Mouse (Mus musculus) hindbrain, embryonic 14.5 days (tissue): ENCODE data around the gene Hormad2. TPM values are rescaled to one million over a fixed set of nuclear protein-coding genes. Genes with fewer than 3 reads are reported as not detected.

Source experiments
- ATAC-seq: fragments of 200-750 bp; cut with Nextera tagmentation; 2 replicates; pipeline ENCODE4 v1.8.0; 2017; ENCODE audit warnings: moderate number of reproducible peaks, mild to moderate bottlenecking, moderate TSS enrichment, moderate library complexity; ENCODE audit not compliant: low FRiP score
- DNase-seq: peaks from one replicate; pipeline ENCODE4 v3.0.0-alpha.2; 2015; ENCODE audit warnings: low spot score
- H3K27ac ChIP-seq: fragments of 300-500 bp; sonication (generic); 2 replicates; pipeline ENCODE4 v1.5.1; 2014; ENCODE audit warnings: mild to moderate bottlenecking, moderate library complexity
- H3K27me3 ChIP-seq: fragments of 300-500 bp; sonication (generic); 2 replicates; pipeline ENCODE4 v1.6.1; 2014; ENCODE audit warnings: mild to moderate bottlenecking, low read length, mixed read lengths; ENCODE audit not compliant: control insufficient read depth, insufficient read depth
- H3K36me3 ChIP-seq: fragments of 300-500 bp; sonication (generic); replicated peaks from 2 replicates; pipeline ENCODE4 v1.6.1; 2014; ENCODE audit not compliant: control insufficient read depth, insufficient read depth
- H3K4me1 ChIP-seq: fragments of 300-500 bp; sonication (generic); replicated peaks from 2 replicates; pipeline ENCODE4 v1.6.1; 2014; ENCODE audit warnings: antibody characterized with exemption, low read length, mixed read lengths; ENCODE audit not compliant: control insufficient read depth, insufficient read depth
- H3K4me2 ChIP-seq: fragments of 300-500 bp; sonication (generic); replicated peaks from 2 replicates; pipeline ENCODE4 v1.6.1; 2014; ENCODE audit warnings: mild to moderate bottlenecking, moderate library complexity
- H3K4me3 ChIP-seq: fragments of 300-500 bp; sonication (generic); replicated peaks from 2 replicates; pipeline ENCODE4 v1.5.1; 2014; ENCODE audit warnings: mild to moderate bottlenecking, low read length
- H3K9ac ChIP-seq: fragments of 300-500 bp; sonication (generic); 2 replicates; pipeline ENCODE4 v1.6.1; 2014
- H3K9me3 ChIP-seq: fragments of 300-500 bp; sonication (generic); 2 replicates; pipeline ENCODE4 v1.6.1; 2016; ENCODE audit warnings: low read length; ENCODE audit not compliant: control insufficient read depth
- WGBS: fragments of 180-500 bp; shearing (Covaris S2); extraction: QIAGEN DNeasy Blood & Tissue Kit; methylation state at CpG from one replicate; pipeline ENCODE4 v1.1.7; 2014; 5-methylcytosine and 5-hydroxymethylcytosine counted together
- polyA plus RNA-seq: library from polyadenylated mRNA; unstranded; fragments of >200 nt; fragmentation: Nextera tagmentation; extraction: Ambion mirVana; gene quantifications from 2 replicates; pipeline ENCODE4 v1.2.1, GENCODE M21; 2014

Gene Hormad2
- polyA plus RNA-seq, 1 experiment from 2014 or later = 0.24 TPM

- Histone ChIP-seq H3K9ac (no peak overlapping the region), H3K4me2 (no peak overlapping the region), H3K4me1 (no peaks in the 10 kb centered on the region), H3K27ac (no peak overlapping the region), H3K36me3 (no peaks in the 10 kb centered on the region), H3K27me3 (no peaks in the 10 kb centered on the region), H3K4me3 (no peak overlapping the region), H3K9me3 (no peaks in the 10 kb centered on the region)
- no peak for ATAC-seq
- DNase-seq = no peak
- 59% methylated on average over 9 of the region's 9 CpGs for WGBS
Observed at GRCm38 (mm10) chr11:4303033-4303432, 137.9 kb downstream of the Hormad2 start.

- Histone ChIP-seq H3K27ac (no peak overlapping the region), H3K36me3 (no peaks in the 10 kb centered on the region), H3K4me2 (no peak overlapping the region), H3K9me3 (no peaks in the 10 kb centered on the region), H3K4me1 (no peaks in the 10 kb centered on the region), H3K4me3 (no peak overlapping the region), H3K9ac (no peak overlapping the region), H3K27me3 (no peaks in the 10 kb centered on the region)
- no peak for DNase-seq
- 47% methylated on average over 5 of the region's 5 CpGs for WGBS
- ATAC-seq = no peak
Observed at GRCm38 (mm10) chr11:4302363-4302913, 138.5 kb downstream of the Hormad2 start.

DNA sequence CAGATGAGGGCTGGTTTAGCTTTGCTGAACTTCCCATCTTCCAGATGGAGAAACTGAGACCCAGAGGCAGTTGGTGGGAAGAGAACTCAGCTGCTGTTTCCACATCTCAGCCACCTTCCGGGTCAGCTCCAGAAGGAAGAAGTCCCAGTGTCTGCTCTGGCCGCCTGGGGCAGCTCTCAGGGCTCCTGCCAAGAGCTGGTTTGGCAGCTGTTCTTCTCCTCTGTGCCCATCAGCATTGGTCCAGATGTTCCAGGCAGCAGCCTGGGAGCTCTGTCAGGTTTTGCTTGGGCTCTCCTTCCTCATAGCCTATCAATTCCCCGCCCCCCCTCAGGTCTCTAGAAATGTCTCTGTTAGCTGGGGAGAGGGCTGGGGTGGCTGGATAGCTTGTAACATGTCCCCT is 140.2 kb downstream of the Hormad2 start:
- Histone ChIP-seq H3K9me3 (no peaks in the 10 kb centered on the region), H3K4me2 (no peak overlapping the region), H3K4me3 (no peak overlapping the region), H3K9ac (no peak overlapping the region), H3K36me3 (no peaks in the 10 kb centered on the region), H3K27ac (no peak overlapping the region), H3K27me3 (no peaks in the 10 kb centered on the region), H3K4me1 (no peaks in the 10 kb centered on the region)
- WGBS = 79% methylated on average over 3 of the region's 3 CpGs
- ATAC-seq = no peak
- no peak for DNase-seq

DNA sequence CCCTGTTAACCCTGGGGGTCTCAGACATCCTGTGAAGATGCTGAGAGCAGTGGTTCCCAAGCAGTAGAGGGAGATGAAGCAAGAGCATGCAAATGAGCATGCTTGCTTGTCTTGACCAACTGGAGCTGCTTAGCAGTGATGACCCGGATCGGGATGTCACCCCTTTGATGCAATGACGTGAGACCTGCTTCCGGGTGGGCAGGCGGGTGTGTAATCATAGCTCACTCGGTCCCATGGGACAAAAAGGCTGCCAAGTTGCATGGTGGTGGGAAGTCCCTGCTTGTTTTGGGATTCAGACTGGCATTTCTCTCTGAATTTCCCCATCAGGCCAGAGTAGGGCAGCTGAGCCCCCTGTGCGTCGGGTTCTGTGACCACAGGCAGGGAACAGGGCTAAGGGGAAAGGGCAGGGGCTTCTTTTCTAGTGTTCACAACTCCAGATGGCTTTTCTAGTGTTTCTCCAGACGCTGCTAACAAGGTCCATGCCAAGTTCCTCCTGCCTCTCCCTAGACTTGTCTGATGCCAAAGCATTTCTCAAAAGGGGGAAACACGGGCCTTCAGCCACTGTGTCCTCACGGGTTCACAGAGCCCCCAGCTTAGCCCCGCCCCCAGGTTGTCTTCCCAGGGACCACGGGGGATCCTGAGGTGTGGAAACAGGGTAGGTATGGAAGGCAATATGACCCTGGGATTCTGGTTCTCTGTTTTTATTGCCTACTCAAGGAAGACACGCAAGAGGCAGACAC is 141.0 kb downstream of the Hormad2 start:
- H3K4me1 ChIP-seq = peaks cover 3% of the 10 kb centered on the region; the same call in 1 of the 2 replicates
- H3K27me3 ChIP-seq = no peaks in the 10 kb centered on the region
- no peak for ATAC-seq
- WGBS = 73% methylated on average over 14 of the region's 14 CpGs
- DNase-seq = no peak
- no peak overlapping the region for H3K9ac ChIP-seq
- H3K9me3 ChIP-seq = no peaks in the 10 kb centered on the region
- no peak overlapping the region for H3K4me2 ChIP-seq
- H3K4me3 ChIP-seq = no peak overlapping the region
- H3K27ac ChIP-seq = no peak overlapping the region
- no peaks in the 10 kb centered on the region for H3K36me3 ChIP-seq

GRCm38 (mm10) chr11:4299191-4299590 is 141.7 kb downstream of the Hormad2 start:
- no peaks in the 10 kb centered on the region for H3K36me3 ChIP-seq
- no peak overlapping the region for H3K9ac ChIP-seq
- H3K27me3 ChIP-seq = no peaks in the 10 kb centered on the region
- DNase-seq (no peak), ATAC-seq (no peak)
- H3K9me3 ChIP-seq = no peaks in the 10 kb centered on the region
- 60% methylated on average over 12 of the region's 12 CpGs for WGBS
- H3K27ac ChIP-seq = no peak overlapping the region
- no peak overlapping the region for H3K4me3 ChIP-seq
- peaks cover 7% of the 10 kb centered on the region; the same call in 1 of the 2 replicates for H3K4me1 ChIP-seq
- no peak overlapping the region for H3K4me2 ChIP-seq

DNA sequence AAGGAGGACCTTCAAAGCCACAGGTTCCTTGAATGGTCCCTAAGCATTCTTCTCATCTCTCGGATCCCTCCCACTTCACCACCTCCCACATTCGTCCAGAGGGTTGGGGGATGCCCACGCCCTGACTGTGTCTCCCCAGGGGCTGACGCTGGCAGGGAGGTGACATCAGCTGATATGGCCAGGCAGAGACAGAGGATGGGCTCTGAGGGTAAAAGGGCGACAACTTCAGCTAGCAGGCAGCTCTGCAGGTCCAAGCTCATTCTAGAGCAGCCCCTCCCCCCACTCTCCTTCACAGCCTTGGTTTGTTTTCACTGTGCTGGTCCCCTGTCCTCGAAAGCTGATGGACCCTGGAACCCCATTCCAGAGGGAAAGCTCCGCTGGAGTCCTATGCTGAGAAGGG is 142.3 kb downstream of the Hormad2 start:
- Histone ChIP-seq H3K4me2 (no peak overlapping the region), H3K9me3 (no peaks in the 10 kb centered on the region), H3K9ac (no peak overlapping the region), H3K27me3 (no peaks in the 10 kb centered on the region), H3K4me3 (no peak overlapping the region), H3K27ac (no peak overlapping the region), H3K36me3 (no peaks in the 10 kb centered on the region), H3K4me1 (peaks cover 7% of the 10 kb centered on the region; the same call in 1 of the 2 replicates)
- no peak for DNase-seq
- ATAC-seq = no peak
- WGBS = 46% methylated on average over 7 of the region's 7 CpGs

DNA sequence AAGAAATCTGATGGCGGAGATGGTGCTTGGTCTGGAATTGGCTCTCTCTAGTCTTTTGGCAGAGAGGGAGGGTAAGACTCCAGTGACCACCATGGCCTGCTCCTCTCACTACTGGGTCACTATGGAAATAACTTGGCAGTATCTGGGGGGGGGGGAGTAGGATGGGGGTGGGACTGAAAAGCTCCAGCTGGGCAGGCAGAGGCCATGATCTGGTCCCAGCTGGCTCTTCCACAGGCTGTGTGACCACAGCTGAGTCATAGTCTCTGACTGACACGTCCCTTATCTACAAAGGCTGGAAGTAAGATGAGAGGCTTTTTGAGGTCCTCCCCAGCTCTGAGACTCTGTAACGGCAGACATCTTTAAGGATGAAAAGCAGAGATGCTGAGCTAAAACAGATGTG is 143.2 kb downstream of the Hormad2 start:
- Histone ChIP-seq H3K27me3 (no peaks in the 10 kb centered on the region), H3K9me3 (no peaks in the 10 kb centered on the region), H3K4me3 (no peak overlapping the region), H3K36me3 (no peaks in the 10 kb centered on the region), H3K4me2 (no peak overlapping the region), H3K4me1 (peaks cover 7% of the 10 kb centered on the region; the same call in 1 of the 2 replicates), H3K9ac (no peak overlapping the region), H3K27ac (no peak overlapping the region)
- 84% methylated on average over 3 of the region's 3 CpGs for WGBS
- ATAC-seq (no peak), DNase-seq (no peak)

GRCm38 (mm10) chr11:4296610-4297275 is 144.2 kb downstream of the Hormad2 start:
- no peak overlapping the region for H3K9ac ChIP-seq
- no peaks in the 10 kb centered on the region for H3K9me3 ChIP-seq
- no peak overlapping the region for H3K4me2 ChIP-seq
- ATAC-seq (no peak), DNase-seq (no peak)
- H3K27ac ChIP-seq = no peak overlapping the region
- H3K36me3 ChIP-seq = no peaks in the 10 kb centered on the region
- H3K4me1 ChIP-seq = peaks cover 7% of the 10 kb centered on the region; the same call in 1 of the 2 replicates
- no peak overlapping the region for H3K4me3 ChIP-seq
- no peaks in the 10 kb centered on the region for H3K27me3 ChIP-seq
- WGBS = 63% methylated on average over 10 of the region's 10 CpGs
